Mouse (Mus musculus): ENCODE measurements around the gene Calr3.

DNA sequence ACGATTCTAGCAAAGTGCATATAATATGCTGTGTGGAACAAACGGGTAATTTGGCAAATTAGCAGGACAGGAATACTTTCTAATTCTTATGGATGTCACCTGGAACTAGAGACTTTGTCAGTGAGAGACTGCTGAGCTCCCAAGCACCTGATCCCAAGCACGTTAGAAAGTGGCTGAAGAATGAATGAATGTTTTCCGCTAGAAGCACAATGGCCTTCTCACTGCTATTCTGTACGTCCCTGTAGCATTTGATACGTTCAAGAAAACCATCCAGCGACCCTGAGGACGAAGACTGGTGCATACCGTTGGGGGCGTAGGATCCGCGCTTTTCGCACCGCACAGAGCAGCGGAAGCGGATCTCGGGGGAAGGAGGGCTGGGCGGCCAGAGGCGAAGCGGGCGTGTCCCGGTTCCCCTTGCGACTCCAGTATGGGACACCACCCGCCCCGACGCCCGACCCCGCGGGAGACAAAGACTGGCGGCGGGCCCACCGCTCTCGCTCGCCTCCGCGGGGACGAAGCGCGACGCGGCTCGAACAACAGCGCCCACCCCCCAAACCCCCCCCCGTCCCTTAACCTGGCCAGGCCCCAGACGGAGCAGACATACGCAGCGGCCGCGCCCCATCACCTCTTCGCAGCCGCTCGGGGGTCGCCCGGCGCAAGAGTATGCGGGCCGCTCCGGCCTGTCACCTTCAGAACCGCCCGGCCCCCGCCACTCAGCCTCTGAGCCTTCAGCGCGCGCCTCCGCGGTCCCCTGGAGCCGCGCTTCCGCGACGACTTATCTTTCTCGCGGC, 22.9 kb downstream of the Calr3 start:
- no peak for TF ChIP-seq CTCF (IDR thresholded peaks at IDR 0.05; ENCODE audit: low read depth)
- TF ChIP-seq EP300 (IDR thresholded peaks at IDR 0.05; ENCODE audit: low read depth), result no peak
